Mouse (Mus musculus): ENCODE results near the gene Cyp2u1. TPM values are rescaled to one million over a fixed set of nuclear protein-coding genes. Genes with fewer than 3 reads are reported as not detected.

Gene Cyp2u1
- polyA plus RNA-seq, 1 experiment, result 2.5 TPM

DNA sequence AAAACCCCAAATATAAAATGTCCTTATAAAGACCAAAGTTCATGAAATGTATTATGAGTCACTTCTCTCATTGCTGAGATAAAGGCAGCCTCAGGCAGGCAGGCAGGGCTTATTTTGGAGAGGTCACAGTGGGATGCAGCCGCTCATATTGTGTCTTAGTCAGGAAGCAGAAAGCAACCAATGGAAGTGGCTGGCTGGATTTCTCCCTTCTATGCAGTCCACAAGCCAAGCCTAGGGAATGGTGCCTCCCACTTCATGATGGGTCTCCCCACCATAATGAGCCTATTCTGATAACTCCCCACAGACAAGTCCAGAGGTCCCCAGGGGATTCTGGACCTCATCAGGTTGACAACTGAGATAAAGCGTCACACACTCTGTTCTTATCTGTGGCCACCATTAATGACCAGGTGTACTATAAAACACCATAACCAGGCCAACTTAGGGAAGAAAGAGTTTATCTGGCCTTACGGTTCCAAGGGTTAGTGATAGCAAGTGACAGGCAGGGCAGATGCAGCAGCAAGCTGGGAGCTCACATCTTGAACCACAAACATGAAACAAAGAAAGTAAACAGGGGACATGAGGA lies 47.5 kb downstream of the Cyp2u1 start:
- no peak for DNase-seq (ENCODE audit: low spot score)

DNA sequence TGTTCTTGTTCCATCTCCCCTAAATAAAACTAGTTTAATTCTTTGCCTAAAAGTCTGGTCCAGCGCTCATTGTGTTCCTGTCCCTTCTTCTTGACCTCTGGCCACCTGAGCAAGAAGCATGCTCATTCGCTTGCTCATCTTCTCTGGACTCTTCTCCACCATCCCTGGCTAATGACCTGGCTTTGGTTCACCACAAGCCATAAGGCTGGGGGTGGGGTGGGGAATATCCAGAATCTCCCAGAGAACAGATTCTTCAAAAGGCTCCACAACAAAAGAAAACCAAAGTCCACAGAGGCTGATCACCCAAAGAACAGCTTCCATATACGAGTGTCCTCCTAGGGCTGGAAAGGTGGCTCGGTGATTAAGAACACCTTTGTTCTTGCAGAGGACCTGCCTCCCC lies 48.0 kb downstream of the Cyp2u1 start:
- DNase-seq (ENCODE audit: low spot score), result no peak

DNA sequence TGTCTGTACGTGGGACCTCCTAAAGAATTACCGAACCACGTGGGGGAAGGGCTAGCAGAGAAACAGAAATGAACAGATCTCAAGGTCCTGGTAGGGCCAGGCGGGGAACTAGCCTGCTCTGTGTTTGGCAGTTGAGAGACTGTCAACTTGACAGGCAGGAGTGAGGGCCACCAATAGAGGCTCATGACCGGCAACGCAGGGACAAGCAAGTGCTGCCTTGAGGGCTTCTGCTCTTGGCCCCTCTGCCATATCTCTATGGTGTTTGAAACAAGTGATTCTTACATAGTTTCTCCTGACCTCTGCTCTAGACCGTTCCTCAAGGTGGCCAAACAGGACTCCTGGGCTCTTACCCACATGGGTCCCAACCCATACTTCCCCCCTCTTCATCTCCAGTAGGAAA lies 51.4 kb downstream of the Cyp2u1 start:
- no peak for DNase-seq (ENCODE audit: low spot score)

DNA sequence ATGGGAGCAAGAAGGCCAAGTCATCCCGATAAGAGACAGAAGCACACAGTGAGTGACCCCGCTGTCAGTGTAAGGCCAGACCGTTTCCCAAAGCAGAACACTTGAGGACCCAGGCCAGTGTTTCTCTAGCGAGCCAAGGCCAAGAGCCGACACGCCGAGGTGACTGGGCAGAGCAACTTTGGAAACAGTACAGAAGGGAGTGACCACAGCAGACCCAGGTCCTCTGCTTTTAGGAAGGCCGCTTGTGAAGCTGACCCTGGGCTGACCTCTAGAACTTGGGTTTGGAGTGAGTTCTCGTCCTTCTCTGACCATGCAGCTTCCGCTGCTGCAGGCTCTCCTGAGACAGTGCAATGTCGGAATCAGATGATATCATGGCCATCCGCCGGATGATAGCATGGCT lies 52.0 kb downstream of the Cyp2u1 start:
- no peak for DNase-seq (ENCODE audit: low spot score)

DNA sequence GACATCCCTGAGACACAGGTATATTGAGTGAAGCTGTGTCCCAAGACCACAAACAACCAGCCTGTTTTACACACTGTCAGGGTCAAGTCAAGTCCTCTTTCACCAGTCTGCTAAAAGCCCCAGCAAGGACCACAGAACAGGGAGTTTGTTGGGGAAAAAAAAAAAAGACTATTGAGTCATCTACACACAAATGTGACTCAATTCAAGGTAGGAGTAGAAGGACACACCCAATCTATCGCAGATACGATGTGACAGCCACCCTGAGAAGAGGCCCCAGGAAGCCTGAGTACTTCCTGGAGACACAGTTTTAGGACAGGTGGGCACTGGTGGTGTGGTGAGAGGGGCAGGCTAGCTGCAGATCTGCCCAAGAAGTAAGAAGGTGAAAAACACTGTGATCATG lies 52.7 kb downstream of the Cyp2u1 start:
- no peak for DNase-seq (ENCODE audit: low spot score)

DNA sequence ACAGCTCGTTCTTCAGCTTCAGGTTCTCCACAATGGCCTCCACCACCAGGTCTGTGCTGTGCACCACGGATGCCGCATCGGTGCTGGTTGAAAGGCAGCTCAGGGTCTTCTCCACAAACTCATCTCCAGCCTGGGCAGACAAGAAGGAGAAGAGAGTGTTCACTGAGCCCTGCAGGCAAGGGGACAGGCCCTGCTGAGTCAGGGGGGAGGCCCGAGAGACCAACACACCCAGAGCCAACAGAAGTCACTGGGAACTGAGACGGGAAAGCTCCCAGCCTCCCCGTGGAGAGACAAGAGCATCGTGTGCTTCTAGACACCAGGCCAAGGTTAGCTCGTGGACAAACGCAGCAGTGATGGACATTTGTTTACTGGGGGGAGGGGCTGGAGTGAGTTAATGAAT lies 54.6 kb downstream of the Cyp2u1 start:
- no peak for DNase-seq (ENCODE audit: low spot score)

DNA sequence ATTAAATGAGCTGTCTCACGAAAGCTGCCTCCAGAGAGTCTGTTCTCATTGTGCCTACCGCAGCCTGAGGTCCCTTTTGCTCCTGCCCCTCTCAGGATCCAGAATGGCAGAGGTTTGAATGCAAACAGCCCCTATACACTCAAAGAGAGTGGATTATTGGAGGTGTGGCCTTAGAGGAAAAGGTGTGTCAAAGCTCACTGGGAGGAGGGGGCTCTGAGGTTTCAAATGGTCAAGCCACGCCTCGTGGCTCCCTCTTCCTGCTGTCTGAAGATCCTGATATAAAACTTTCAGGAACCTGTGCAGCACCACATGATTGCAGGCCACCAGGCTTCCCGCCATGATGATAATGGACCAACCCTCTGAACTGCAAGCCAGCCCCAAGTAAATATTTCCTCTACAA lies 55.2 kb downstream of the Cyp2u1 start:
- no peak for DNase-seq (ENCODE audit: low spot score)

DNA sequence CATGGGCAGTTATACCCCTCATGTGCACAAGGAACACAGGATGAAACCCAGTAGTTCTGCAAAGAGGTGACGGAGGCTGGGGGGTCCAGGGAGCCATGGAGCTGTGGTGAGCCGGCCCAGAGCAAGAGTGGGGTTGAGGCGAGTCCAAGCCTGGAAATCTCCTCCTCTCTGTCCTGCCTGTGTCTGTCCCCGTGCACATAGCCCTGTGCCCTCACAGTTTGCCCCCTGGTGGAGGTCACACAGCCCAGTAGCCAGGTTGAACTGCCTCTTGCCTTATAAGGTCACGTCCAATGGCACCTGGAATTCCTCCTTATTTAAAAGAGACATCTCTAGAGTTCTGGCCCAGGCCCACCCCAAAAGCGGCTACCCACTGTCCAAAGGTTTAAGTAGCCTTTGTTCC lies 55.6 kb downstream of the Cyp2u1 start:
- no peak for DNase-seq (ENCODE audit: low spot score)

DNA sequence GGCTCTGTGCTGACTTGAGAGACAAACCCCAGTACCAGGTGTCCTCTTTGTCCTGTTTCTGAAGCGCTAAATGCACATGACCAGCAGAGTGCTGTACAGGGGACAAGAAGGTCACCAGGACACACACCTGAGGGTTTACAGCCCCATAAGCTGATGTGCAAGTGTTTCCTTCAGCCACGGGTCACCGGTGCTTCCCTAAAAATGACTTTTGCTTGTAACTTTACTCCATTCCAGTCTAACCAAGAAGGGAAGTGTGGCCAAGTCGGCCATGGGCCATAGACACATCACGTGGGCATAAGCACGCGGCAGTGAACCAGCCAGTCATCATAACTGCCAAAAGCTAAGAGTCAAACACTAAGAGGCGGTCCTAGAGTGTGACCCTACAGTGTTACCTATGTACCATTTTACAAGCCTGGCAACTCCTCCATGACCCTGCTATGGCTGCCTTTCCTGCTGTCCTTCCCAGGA lies 56.4 kb downstream of the Cyp2u1 start:
- no peak for DNase-seq (ENCODE audit: low spot score)

DNA sequence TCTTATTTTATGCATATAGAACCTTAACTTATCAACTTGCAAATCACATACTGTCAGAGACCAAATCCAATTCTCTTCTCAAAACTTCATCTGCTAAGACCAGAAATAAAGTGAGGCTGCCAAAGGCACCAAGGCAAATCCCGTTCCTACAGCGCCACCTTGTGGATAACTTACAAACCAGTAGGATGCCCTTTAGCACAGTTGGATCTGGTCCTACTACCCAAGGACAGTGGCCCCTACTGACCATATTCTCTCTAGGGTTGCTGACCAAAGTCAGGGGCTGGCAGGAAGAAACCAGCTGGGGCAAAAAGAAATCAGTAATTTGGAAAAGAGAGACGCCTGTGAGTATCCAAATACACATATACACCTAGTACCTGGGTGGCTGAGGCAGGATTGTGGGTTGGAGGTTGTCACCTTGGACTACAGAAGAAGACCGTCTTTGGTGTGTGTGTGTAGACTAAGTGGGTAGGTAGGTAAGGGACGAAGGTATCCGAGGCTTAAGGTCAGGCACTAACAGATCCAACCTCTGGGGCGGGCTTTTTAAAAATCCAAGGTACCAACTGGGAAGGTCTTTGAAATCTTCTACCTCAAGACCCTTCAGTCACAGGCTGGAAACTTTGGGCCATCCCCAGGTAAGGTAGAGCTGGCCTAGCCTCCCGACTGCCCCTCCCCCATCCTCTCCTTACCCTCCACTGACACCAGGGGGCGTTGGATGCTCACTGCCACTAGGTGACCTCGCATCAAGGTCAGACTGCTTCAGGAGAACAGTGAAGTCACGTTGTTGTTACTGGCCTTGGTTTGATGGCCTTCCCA lies 57.1 kb downstream of the Cyp2u1 start:
- DNase-seq (ENCODE audit: low spot score), result no peak

Other genes starting within 250 kb of the Cyp2u1 start
- 2.3 and 4.0 TPM in 2 replicates for gene Lef1, start 192.8 kb downstream of the Cyp2u1 start, polyA plus RNA-seq (2012; rRNA removed)
- gene Hadh, start 31.1 kb downstream of the Cyp2u1 start, polyA plus RNA-seq (2012; rRNA removed), result 109 TPM in 2 replicates
- gene Sgms2, start 188.2 kb upstream of the Cyp2u1 start, polyA plus RNA-seq (2012; rRNA removed), result 3.4 and 3.7 TPM in 2 replicates